Mouse (Mus musculus) activated CD4-positive, CD25-positive, alpha-beta regulatory T cell, adult 9 weeks (primary cell): ENCODE results near the gene Lax1. TPM values are rescaled to one million over a fixed set of nuclear protein-coding genes. Genes with fewer than 3 reads are reported as not detected.

Source experiments
- polyA plus RNA-seq: library from polyadenylated mRNA; unstranded; fragments of 100-300 nt; shearing (Covaris generic); gene quantifications from one replicate; pipeline ENCODE4 v1.2.1, GENCODE M21; 2017

Lax1 gene
- polyA plus RNA-seq, result 145 TPM

DNA sequence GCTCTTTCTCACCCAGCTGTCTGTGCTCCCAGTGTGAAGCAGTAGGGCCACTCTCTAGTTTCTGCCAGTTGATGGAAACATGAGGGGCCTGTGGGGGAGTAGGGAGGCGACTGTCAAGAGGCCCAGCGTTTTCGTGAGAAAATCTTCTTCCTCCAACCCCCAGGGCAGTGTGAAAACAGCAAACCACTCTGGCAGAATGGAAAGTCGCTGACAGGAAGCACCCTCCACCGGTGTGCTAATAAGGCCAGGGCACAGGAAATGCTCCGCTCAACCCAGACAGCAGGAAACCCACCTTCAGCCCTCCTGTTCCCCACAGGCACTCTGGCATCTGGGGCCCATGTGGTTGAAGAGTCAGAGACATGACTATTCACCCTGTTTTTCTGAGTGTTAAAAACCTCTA lies at the start of gene Lax1:
Lax1 (minus strand) TSS at position 212 of the 400 bp plus-strand sequence.

DNA sequence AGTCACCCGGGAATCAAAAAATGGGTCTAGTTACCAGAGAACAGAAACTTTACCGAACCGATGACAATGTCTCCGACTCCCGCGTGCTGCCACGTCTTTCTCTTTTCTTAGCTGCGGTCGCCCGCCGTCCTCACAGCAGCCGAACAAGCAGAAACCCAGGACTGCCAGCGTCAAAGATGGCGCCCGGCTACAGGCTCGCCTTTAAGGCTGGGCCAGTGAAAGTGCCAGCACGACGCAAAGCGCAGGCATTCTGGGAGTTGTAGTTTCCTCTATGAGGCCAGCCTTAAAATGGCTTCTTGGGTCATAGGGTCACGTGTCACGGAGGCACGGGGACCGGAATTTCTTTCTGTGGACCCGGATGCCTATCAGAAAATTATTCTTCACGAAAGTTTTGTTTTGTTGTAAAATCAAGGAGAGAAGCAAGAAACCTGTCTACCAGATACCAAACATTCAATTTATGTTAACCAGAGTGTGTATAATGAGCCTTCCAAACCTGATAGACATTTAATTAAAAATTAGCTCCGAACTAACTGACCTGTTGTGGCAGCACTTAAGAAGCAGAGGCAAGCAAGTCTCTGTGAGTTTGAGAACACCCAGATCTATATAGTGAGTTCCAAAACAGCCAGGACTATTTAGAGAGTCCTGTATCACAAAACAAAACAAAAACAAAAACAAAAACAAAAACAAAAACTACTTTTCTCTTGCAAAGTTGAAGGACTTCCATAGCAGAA lies 28.5 kb downstream of the Lax1 start, which contains the start of gene Gm38394:
Gm38394 (minus strand) TSS at position 116 of the 731 bp plus-strand sequence.

GRCm38 (mm10) chr1:133660466-133661202 lies 29.3 kb downstream of the Lax1 start, which contains the start of gene Zbed6:
Gene Zbed6 (minus strand): TSS chr1:133660885.

Other genes with a start within 250 kb of the Lax1 start
- gene Snrpe, start 79.8 kb downstream of the Lax1 start, polyA plus RNA-seq, result 341 TPM
- gene Zbed6, start 29.2 kb downstream of the Lax1 start, polyA plus RNA-seq, result not detected
- gene Gm38394, start 28.8 kb downstream of the Lax1 start, polyA plus RNA-seq, result 2.8 TPM
- gene Atp2b4, start 110.9 kb upstream of the Lax1 start, polyA plus RNA-seq, result 8.6 TPM
- not detected for gene Optc, start 217.9 kb upstream of the Lax1 start, polyA plus RNA-seq
- gene Prelp, start 231.3 kb upstream of the Lax1 start, polyA plus RNA-seq, result not detected